Mouse (Mus musculus) neutrophil, adult 5-6 weeks (primary cell): ENCODE results near the gene Susd6. TPM values are rescaled to one million over a fixed set of nuclear protein-coding genes. Genes with fewer than 3 reads are reported as not detected.

ENCODE experiments used
- ATAC-seq: fragments of 151-379, 151-347 bp; 2 replicates; pipeline ENCODE4 v1.8.0; 2017; ENCODE audit warnings: mild to moderate bottlenecking, moderate TSS enrichment; ENCODE audit not compliant: insufficient number of reproducible peaks, poor library complexity, low FRiP score, severe bottlenecking; ENCODE audit errors: extremely low read depth
- total RNA-seq: library from RNA; stranded (forward); fragments of 200-1000 nt; gene quantifications from 2 replicates; pipeline ENCODE4 v1.2.3, GENCODE M21; 2017

The Susd6 gene
- total RNA-seq, 1 experiment from 2014 or later: 111 TPM

DNA sequence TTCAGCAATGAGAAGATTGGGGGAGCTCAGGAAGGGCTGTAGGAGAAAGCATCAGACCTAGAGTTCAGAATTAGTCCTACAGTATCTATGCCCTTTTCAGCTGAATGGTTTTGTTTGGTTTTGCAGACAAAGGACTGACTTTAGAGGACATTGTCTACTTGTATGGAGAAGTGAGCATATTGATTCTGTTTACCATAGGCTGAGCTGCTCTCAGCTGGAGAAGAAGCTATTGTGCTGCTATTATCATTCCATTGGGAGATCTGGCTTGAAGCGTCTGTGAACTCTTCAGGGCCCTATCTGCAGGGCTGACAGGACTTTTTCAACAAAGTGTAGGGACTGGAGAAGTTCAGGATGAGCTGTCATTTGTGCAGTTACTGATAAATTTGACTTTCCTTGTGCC is 65.3 kb downstream of the Susd6 start:
- ATAC-seq: no peak

DNA sequence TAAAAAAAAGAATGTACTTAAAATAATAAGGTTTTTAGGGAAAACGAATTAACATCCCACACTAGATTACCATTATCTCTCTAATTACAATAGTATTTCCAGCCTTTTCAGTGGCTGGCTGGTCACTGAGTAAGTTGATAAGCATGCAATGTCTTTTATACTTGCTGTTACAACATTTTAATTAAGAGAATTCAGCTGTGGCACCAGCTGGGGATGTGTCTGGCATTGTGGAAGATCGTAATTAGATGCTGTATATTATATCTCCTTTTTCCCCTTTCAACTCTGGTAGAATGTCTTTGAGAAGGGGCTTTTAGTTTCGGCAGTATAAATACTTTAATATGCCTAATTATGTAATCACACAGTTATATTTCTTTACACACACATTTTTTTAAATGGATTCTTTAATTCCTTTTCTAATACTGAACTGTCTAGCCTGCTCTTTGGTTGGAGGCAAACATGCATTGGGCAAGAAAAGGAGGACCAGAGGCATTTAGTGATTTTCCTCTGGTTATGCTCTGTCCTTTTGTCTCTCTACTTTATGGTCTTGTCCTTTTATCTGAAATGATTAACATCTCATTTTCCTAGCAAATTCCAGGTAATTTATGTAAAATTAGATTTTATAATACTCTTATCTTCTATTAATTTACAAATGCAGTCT is 67.5 kb downstream of the Susd6 start:
- no peak for ATAC-seq

DNA sequence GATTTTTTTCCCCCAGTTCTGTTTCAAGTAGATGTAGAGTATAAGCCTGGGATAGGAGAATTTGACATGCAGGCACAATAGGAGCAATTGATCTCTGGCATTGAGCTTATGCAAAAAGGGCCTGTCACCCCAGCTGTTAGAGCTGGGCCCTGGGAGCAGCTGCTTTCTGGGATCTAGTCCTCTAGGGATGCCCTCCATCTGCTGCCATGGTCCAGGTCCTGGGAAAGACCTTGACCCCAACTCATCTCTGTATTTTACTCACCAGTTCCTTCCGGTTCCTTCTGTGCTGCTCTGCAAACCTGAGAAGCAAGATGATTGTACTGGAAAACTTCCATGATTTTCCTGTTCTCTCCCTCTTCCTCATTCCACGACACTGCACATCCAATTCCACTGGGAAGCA is 68.0 kb downstream of the Susd6 start:
- ATAC-seq: no peak

DNA sequence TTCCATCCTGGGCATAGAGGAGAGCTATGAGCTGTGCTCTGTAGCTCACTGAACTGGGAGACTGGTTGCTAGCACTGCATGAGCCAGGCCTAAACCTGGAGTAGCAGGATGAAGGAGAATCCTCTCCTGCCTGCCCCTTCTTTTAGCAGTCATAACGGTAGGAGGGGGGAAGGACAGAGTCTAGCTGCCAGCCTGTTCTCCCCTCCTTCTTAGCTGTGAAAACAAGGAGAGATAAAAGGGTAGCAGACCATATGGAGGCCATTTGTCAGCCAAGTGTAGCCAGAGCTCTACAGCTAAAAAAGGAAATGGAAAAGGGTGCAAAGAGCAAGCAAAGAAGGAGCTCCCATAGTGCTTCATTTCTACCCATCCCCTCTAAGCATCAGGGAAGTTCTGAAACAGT is 71.6 kb downstream of the Susd6 start:
- no peak for ATAC-seq

DNA sequence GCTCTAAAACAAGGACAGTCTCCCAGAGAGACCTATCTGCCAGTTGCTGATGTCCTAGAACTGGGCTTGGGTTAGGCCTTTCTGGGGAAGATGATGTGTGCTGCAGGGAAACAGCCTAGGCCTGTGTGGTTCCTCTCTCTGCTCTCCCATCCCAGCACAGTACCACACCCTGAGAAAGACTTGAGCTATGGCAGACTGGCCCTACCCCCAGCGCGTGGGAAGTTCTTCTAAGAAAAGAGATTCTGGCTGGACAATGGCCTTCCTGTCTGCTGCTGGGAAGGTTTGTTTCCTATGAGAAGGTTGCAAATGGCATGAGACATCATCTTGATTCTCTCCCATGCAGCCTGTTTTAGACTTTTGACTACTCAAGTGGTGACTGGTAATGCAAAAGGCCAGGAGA is 73.1 kb downstream of the Susd6 start:
- no peak for ATAC-seq

DNA sequence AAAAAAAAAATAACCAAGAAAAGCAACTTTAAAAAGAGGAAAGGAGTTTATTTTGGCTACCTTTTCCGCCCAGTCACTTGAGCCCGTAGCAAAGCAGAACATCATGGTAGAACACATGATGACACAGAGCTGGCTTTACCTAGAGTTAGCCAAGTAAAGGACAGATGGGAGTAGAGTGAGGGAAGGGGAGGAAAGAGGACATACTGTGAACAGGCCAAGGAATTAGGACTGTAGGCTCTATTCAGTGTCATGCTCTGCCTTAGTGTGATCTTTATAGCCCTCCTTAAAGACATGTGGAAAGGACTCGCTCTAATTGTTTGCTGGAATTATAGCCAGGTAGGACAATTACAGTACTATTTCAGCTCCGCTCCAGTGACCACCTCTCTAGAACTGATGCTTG is 74.9 kb downstream of the Susd6 start:
- ATAC-seq: no peak

DNA sequence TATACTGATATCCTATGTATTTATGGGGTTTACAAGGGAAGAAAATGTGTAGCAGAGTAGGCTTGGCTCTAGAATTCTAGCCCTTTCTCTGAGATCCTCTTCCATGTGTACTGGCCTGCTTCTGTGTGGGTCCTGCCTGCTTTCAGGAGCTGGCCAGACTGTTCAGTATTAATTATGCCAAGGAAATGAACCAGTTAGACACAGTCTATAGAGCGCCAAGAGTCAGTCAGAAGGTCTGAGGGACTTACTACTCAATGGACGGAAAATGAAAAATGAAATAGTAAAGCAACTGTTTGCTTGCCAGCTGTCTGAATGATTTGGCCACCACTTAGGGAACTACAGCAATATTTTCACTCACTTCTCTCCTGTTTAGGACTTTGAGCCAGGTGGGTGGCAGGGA is 75.7 kb downstream of the Susd6 start:
- no peak for ATAC-seq

DNA sequence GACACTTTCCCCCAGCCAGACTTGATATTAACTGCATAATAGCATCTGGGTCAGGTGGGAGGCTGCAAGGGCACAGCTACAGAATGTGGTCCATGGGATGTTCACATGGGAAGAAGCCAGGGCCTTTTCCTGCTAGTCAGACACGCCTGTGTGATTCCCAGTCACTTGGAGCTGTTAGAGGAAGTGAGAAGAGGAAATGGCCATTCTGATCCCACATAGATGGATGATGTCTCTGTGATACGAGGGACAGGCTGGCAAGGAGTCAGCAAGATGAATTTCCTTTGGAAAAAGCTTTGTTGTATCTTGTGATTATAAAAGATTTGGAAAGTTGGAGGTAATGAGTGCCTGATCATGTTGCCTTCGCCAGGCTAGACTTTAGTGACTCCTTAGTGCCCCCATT is 76.8 kb downstream of the Susd6 start:
- ATAC-seq: no peak

DNA sequence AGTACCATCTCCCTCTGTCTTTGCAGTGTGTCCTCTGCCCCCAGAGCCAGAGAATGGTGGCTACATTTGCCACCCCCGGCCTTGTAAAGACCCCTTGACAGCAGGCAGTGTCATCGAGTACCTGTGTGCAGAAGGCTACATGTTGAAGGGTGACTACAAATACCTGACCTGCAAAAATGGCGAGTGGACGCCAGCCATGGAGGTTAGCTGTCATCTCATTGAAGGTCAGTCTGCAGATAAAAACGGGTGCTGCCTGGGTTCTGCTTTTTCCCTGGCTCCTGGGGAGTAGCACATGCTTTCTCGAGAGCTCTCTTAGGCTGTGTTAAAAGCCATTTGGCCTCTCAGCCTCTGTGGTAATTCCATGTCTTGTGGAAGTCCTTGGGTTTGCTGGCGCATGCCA is 78.1 kb downstream of the Susd6 start:
- ATAC-seq: no peak

DNA sequence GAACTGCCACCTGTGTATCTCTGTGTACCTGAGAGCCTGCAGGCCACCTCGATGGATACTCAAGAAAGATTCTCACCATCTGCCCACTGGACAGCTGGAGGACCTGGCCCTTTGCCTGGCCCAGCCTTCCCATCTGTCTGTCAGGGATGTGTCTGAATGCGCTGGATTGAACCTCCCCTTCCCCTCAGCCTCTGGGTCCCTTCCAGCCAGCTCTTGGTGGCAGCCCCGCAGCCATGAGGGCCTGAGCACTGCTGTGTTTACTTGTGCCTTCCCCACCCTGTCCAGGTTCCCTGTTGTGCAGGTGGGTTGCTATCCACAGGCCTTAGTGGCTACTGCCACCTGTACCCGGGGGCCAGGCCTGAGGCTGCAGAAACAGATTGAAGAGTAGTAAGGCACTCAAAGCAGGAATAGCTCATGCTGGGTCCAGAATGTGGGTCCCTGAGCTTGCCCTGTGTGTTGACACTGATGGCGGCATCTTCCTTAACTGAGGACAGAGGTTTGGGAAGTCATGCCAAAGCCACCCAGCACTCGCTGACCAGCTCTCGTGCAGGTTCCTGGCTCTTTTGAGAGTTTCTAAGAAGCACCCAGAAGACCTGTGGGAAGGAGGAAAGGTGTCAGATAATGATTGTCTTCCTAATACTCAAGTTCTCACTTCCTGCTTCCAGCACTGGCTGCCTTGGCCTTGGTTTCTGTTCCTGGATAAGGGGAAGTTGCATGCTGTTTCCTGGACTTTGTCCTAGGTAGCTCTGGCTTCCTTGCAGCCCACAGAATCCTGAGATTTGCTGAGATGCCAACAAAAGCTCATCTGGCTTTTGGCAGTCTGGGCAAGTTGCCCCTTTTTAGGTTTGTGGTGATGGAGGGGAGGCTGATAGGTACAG is 87.1 kb downstream of the Susd6 start:
- no peak for ATAC-seq

DNA sequence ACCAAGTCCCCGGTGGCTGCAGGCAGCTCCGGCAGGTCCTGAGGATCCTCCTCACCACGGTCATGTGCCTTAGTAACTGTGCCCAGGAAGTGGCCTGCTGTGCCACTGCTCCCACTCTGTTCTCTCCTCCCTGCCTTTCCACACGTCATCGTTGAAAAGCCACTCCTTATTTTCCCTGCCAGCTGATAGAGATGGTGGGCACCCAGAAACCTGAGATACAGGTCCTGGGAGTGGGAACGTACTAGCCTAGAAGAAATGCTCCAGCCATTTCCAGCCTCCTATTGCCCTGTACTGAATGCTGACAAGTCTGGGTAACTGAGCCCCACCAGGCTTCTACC is 87.8 kb downstream of the Susd6 start:
- ATAC-seq: no peak

DNA sequence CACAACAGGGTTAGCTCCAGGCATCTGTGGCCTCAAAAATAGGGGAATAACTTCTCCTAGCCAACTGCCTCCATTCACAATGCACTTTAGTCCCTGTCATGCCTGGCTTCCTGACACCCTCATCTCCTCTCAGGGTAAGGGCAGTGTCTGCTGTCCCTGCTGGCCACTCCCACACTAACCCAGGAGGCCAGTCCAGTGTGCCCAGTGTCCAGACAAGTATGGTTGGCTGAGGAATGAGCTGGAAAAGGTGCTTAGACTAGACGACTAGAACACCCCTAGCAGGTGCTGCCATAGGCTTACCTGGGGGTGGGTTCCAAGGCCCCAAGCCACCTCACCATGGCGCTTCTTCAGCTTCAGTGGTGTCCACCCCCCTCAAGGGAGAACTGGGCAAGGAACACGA is 88.3 kb downstream of the Susd6 start:
- no peak for ATAC-seq

DNA sequence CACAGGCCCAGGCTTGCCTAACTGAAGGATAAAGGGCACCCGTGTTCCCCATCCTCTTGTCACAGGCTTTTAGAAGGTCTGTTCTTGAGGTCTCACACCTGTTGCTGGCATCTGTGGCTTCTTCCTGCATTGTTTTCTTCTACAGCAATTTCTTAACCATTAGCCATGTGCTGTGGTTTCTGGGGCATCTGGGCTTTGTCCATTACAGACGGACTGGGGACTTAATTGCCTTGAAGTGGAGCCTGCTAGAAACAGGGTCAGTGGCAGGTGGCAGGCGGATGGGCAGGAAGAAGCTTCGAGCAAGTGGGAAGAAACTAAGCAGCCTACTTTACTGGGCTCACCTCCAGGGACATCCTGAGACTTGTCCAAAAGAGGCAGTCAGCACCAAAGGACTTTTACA is 89.0 kb downstream of the Susd6 start:
- ATAC-seq: no peak

DNA sequence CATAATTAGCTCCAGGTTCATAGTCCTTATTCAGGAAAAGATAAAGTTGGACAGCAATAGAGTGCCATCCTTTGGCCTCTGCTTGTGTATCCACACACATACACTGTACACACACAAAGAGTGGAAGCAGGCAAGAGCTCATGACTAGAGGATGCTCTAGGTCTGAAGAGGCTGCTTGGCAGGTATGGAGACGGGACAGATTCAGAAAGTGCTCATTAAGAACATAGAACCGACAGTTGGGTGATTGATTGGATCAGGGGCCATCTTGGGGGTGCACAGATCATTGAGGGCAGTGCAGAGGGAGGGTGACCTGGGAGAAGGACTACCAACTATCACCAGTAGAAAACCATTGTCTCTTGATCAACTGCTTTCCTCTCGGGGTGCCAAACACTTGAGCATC is 90.8 kb downstream of the Susd6 start:
- no peak for ATAC-seq

DNA sequence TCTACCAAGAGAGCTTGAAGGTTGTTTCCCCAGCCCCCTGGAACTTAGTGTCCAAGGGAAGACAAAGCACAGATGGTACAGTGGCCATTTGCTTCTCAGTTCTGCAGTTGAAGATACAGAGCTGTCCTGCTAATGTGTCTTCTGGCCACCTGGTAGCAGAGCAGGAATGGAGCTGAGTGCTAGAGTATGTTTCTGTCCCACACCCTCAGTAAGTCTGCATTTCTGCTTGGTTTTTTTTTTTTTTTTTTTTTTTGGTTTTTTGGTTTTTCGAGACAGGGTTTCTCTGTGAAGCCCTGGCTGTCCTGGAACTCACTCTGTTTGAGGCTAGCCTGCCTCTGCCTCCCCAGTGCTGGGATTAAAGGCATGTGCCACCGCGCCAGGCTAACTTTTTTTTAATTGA is 93.0 kb downstream of the Susd6 start:
- no peak for ATAC-seq

DNA sequence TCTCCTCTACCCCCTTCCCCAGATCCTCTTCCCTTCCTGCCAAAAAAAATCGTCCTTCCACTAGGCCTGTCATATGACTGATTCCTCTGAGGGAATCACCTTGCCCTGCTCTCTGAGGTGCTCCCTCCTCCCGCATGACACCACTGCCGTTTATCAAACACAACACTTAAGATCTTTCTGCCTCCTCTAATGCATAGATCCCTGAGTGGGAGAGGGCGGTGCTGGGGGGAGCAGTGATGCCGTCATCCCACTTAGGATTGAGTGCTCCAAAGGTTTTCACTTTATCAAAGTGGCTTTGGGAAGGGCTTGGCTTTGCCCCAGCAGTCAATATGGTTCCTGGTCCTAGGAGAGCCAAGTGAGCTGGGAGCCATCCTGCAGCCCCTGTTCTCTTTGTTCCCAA is 93.6 kb downstream of the Susd6 start:
- ATAC-seq: no peak

DNA sequence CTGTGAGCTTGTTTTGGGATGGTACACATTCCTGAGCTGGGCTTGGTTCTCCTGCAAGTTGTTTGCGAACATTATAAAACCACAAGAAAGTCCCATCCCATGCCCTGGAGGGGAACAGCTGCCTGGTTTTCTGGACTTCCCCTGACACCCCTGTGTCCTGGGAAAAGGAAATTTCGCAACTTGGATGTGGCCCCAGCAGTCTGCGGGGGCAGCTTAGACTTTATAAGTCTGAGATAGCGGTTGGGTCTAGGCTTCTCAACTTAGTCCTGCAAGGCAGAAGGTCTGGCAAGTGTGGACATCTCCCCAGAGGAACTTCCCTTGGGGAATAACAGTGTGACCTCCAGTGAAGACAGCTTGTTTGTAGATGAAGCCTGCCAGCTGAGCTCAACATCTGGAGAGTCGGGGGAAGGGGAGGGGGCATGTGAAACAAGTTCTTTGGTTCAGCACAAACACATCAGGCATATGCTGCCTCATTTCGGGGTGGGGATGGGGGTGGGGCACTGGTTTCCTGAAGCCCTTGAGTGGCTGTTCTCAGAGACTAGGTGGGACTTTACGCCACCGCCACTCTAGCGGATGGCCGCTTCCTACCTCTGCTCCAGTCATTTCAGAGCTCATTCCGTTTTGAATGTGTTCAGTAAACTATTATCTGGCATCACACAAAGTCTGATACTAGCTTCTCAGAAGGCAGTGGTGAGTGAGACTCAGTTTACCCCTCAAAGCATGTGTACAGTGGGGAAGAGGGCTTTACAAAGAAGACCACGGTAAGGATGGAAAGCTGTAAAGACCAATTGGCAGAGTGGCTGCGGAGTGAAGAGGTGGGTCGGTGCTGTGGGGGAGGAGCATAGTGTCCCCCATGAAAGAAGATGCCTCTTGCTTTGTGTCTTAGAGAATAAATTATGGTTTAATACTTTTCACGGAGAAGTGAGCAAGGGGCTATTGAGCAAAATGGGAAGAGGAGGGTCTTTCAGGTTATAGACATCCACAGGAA is 95.3 kb downstream of the Susd6 start:
- peak; percentile 31; the same call in 1 of the 2 replicates for ATAC-seq

DNA sequence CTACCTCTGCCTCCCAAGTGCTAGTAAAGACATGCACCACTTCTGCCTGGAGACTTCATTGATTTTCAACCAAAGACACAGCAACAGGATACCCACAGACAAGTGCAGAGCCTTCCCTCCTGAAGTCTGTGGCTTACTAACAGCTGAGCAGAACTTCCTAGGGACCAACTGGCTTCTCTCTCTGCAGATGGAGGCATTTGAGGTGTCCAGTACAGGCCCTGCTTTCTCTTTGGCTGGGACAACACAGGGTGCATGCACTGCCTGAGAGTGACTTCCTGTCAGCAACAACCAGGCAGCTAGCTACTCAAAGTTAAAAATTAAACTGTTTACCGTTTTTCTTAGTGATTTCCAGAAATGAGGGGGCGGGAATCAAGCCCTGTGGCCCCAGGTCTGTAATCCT is 96.7 kb downstream of the Susd6 start:
- peak; percentile 16; the same call in 1 of the 2 replicates for ATAC-seq

DNA sequence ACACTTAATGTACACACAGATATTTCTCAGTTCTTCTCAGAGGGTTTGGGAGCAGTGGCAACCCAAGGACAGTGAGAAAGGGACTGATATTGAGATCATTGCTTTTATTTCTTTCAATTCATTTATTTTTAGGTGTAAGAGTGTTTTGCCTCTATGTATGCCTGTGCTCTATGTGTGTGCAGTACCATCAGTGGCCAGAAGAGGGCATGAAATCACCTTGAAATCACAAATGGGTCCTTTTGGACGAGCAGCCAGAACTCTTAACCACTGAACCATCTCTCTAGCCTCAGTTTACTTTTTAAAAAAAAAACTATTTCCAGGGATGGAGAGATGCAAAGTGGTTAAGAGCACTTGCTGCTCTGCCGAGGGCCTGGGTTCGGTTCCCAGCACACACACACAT is 99.0 kb downstream of the Susd6 start:
- ATAC-seq: no peak

DNA sequence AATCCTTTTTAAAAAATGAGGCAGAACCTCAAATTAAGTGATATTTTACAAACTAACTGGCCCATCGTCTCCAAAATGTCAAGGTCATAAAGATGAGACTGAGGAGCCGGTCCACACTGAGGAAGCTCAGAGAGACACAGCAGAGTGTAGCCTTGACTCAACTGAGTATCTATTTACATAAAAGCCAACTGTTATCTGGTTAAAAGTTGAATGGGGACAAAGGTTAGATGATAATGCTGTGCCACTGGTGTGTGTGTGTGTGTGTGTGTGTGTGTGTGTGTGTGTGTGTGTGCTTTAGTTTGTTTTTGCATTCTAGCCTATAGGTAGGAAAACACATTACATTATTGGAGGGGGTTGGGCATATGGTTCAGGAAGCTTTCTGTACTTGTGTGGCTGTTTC is 100.8 kb downstream of the Susd6 start:
- no peak for ATAC-seq
